28 mouse cellular contexts compared by ENCODE assay signal in genomic region chr2:65981470-65981869, GRCm38 (mm10).
DNase-seq lines count a peak whose midpoint lies in the region; ATAC-seq and TF ChIP-seq lines count a peak whose summit lies in the region.
"Had no signal": no experiment of that assay in that cellular context is flagged by ENCODE, and none has a peak within 500 bp of the region (broad histone marks: within the 10 kb centered on the region; RNA-seq: fewer than 3 reads in every experiment).

No protein-coding gene starts in this region.

- DNase-seq in midbrain, embryonic 11.5 days (ENCODE audit: low spot score, missing footprints), result peak; percentile 59
- no peak for DNase-seq in heart, adult 2 months
- no peak for DNase-seq in thymus, postnatal 0 days (ENCODE audit: low spot score)
- no peak for DNase-seq in adipocyte (ENCODE audit: low spot score)
- DNase-seq: adrenal gland, adult 2 months; adrenal gland, postnatal 14 days; B cell, adult 2 months; cerebellum, adult 11 months; cerebellum, adult 2 months; cerebellum, adult 9-11 months; cerebellum, postnatal 25 days; forebrain, postnatal 0 days; gastrocnemius, adult 2 months; gastrocnemius, postnatal 14 days; heart, adult 11 months; heart, postnatal 10 days; heart, postnatal 36 days had no signal

- H3K9ac ChIP-seq in midbrain, embryonic 11.5 days (ENCODE audit: low read length), result no peak overlapping the region
- no peak overlapping the region for H3K9ac ChIP-seq in midbrain, embryonic 15.5 days
- no peak overlapping the region for H3K9ac ChIP-seq in limb, embryonic 12.5 days (replicated peaks)
- no peak overlapping the region for H3K9ac ChIP-seq in heart, adult 2 months (ENCODE audit: low read depth, low read length)
- H3K9ac ChIP-seq: forebrain, postnatal 0 days; heart, embryonic 12.5 days; heart, embryonic 15.5 days; hindbrain, embryonic 14.5 days had no signal

- no peaks in the 10 kb centered on the region for H3K36me3 ChIP-seq in midbrain, embryonic 11.5 days (ENCODE audit: control insufficient read depth, insufficient read depth, low read length)
- H3K36me3 ChIP-seq in midbrain, embryonic 15.5 days (replicated peaks), result no peaks in the 10 kb centered on the region
- no peaks in the 10 kb centered on the region for H3K36me3 ChIP-seq in limb, embryonic 12.5 days
- H3K36me3 ChIP-seq in heart, adult 2 months (ENCODE audit: control insufficient read depth, insufficient read depth, low read length), result no peaks in the 10 kb centered on the region
- H3K36me3 ChIP-seq: forebrain, embryonic 10.5 days; G1E; heart, embryonic 12.5 days; heart, embryonic 15.5 days had no signal

- no peak overlapping the region for H3K4me2 ChIP-seq in midbrain, embryonic 11.5 days
- H3K4me2 ChIP-seq in midbrain, embryonic 15.5 days, result no peak overlapping the region
- H3K4me2 ChIP-seq in limb, embryonic 12.5 days, result 0 out of 2 replicates have a peak overlapping the region, but pooled peaks have one; percentile 23
- H3K4me2 ChIP-seq: heart, embryonic 12.5 days; heart, embryonic 15.5 days; hindbrain, embryonic 14.5 days had no signal

- peaks cover 9% of the 10 kb centered on the region; the same call in 1 of the 2 replicates for H3K4me1 ChIP-seq in midbrain, embryonic 11.5 days (ENCODE audit: control insufficient read depth, insufficient read depth, low read length)
- H3K4me1 ChIP-seq in midbrain, embryonic 15.5 days, result peaks cover 19% of the 10 kb centered on the region
- H3K4me1 ChIP-seq in limb, embryonic 12.5 days (replicated peaks), result peaks cover 42% of the 10 kb centered on the region
- no peaks in the 10 kb centered on the region for H3K4me1 ChIP-seq in heart, adult 2 months (ENCODE audit: control insufficient read depth, insufficient read depth, low read length)

- TF ChIP-seq EP300 in heart, adult 2 months (IDR thresholded peaks at IDR 0.05; ENCODE audit: insufficient read depth, low read depth, low read length), result no peak

- H3K4me3 ChIP-seq in midbrain, embryonic 11.5 days (ENCODE audit: low read depth, low read length), result no peak overlapping the region
- no peak overlapping the region for H3K4me3 ChIP-seq in midbrain, embryonic 15.5 days
- H3K4me3 ChIP-seq in limb, embryonic 12.5 days (replicated peaks), result no peak overlapping the region
- H3K4me3 ChIP-seq in heart, adult 2 months, result no peak overlapping the region
- H3K4me3 ChIP-seq: forebrain, embryonic 10.5 days; gastrocnemius, adult 2 months; heart, embryonic 12.5 days; heart, embryonic 15.5 days had no signal

- H3K27me3 ChIP-seq in midbrain, embryonic 11.5 days (ENCODE audit: control insufficient read depth, insufficient read depth, low read length), result no peaks in the 10 kb centered on the region
- no peaks in the 10 kb centered on the region for H3K27me3 ChIP-seq in midbrain, embryonic 15.5 days (replicated peaks)
- H3K27me3 ChIP-seq in limb, embryonic 12.5 days, result no peaks in the 10 kb centered on the region
- H3K27me3 ChIP-seq in heart, adult 2 months (ENCODE audit: control insufficient read depth, insufficient read depth, low read length), result no peaks in the 10 kb centered on the region
- H3K27me3 ChIP-seq: CH12.LX had no signal

- TF ChIP-seq POLR2A in heart, adult 2 months (IDR thresholded peaks at IDR 0.05; ENCODE audit: insufficient read depth, low read depth, low read length), result no peak

- TF ChIP-seq CTCF in heart, adult 2 months (IDR thresholded peaks at IDR 0.05), result no peak

- no peak for ATAC-seq in midbrain, embryonic 11.5 days (ENCODE audit: low FRiP score)
- no peak for ATAC-seq in midbrain, embryonic 15.5 days (replicated peaks)
- ATAC-seq in hematopoietic stem cell, adult 5-6 weeks (replicated peaks in 1 of 2; ENCODE audit: insufficient read depth in 1 of 2, low FRiP score in 2 of 2, low TSS enrichment in 1 of 2, low read depth in 1 of 2, poor library complexity in 2 of 2, severe bottlenecking in 2 of 2), result peak; percentile 57 to 77
- ATAC-seq in limb, embryonic 12.5 days (ENCODE audit: insufficient number of reproducible peaks, insufficient read depth, low FRiP score, low TSS enrichment, low read depth), result no peak
- ATAC-seq: forebrain, postnatal 0 days; hindbrain, postnatal 0 days; Patski had no signal

- H3K27ac ChIP-seq in midbrain, embryonic 11.5 days (ENCODE audit: low read depth, low read length), result no peak overlapping the region
- H3K27ac ChIP-seq in midbrain, embryonic 15.5 days, result no peak overlapping the region
- H3K27ac ChIP-seq in limb, embryonic 12.5 days, result peak overlapping the region; percentile 79
- no peak overlapping the region for H3K27ac ChIP-seq in heart, adult 2 months
- H3K27ac ChIP-seq: forebrain, embryonic 10.5 days; gastrocnemius, adult 2 months; heart, embryonic 15.5 days; hindbrain, postnatal 0 days had no signal

- no peaks in the 10 kb centered on the region for H3K79me2 ChIP-seq in heart, adult 2 months (replicated peaks; ENCODE audit: control insufficient read depth, insufficient read depth, low read length)

- no peaks in the 10 kb centered on the region for H3K9me3 ChIP-seq in midbrain, embryonic 11.5 days (ENCODE audit: control insufficient read depth, low read length)
- no peaks in the 10 kb centered on the region for H3K9me3 ChIP-seq in midbrain, embryonic 15.5 days
- H3K9me3 ChIP-seq in limb, embryonic 12.5 days, result no peaks in the 10 kb centered on the region
- H3K9me3 ChIP-seq: forebrain, embryonic 10.5 days; heart, embryonic 12.5 days; heart, embryonic 15.5 days had no signal

- intact Hi-C loops in heart, adult 2 months (cut with DNase I), result no loop called here

- WGBS in midbrain, embryonic 11.5 days, result 93% methylated on average over 6 of the region's 6 CpGs
- 89% methylated on average over 6 of the region's 6 CpGs for WGBS in midbrain, embryonic 15.5 days
- 61% methylated on average over 6 of the region's 6 CpGs for WGBS in limb, embryonic 12.5 days
- WGBS in heart, adult 2 months, result 90% methylated on average over 6 of the region's 6 CpGs

Comparison
In these comparisons a context has a peak if more than half of its experiments do, and no peak if none do; other contexts are left out.
1. ATAC-seq: peak in hematopoietic stem cell, adult 5-6 weeks (2 of 2); none in midbrain, embryonic 11.5 days (single experiment), midbrain, embryonic 15.5 days (single experiment) and limb, embryonic 12.5 days (single experiment).